Mouse (Mus musculus) stomach, postnatal 0 days (tissue): Measurements from ENCODE around the gene Plekhm1. TPM values are rescaled to one million over a fixed set of nuclear protein-coding genes. Genes with fewer than 3 reads are reported as not detected.
A peak's percentile ranks its signal among the peaks of the same experiment; 100 is the strongest.

Source experiments
- ATAC-seq: fragments of 200-750 bp; cut with Nextera tagmentation; 2 replicates; pipeline ENCODE4 v1.8.0; 2017; ENCODE audit not compliant: low FRiP score, low TSS enrichment
- DNase-seq: peaks from one replicate; pipeline ENCODE4 v3.0.0-alpha.2; 2016; ENCODE audit warnings: low spot score
- H3K27ac ChIP-seq: fragments of 300-500 bp; sonication (generic); replicated peaks from 2 replicates; pipeline ENCODE4 v1.5.1; 2014; ENCODE audit warnings: mild to moderate bottlenecking, control low read depth
- H3K27me3 ChIP-seq: fragments of 300-500 bp; sonication (generic); 2 replicates; pipeline ENCODE4 v1.6.1; 2014; ENCODE audit warnings: low read length; ENCODE audit not compliant: control insufficient read depth, insufficient read depth
- H3K36me3 ChIP-seq: fragments of 300-500 bp; sonication (generic); 2 replicates; pipeline ENCODE4 v1.6.1; 2014; ENCODE audit warnings: low read length, mixed read lengths; ENCODE audit not compliant: control insufficient read depth, insufficient read depth
- H3K4me1 ChIP-seq: fragments of 300-500 bp; sonication (generic); replicated peaks from 2 replicates; pipeline ENCODE4 v1.6.1; 2014; ENCODE audit warnings: antibody characterized with exemption; ENCODE audit not compliant: control insufficient read depth, insufficient read depth
- H3K4me2 ChIP-seq: fragments of 300-500 bp; sonication (generic); replicated peaks from 2 replicates; pipeline ENCODE4 v1.6.1; 2014; ENCODE audit warnings: low read depth, mild to moderate bottlenecking, control low read depth, moderate library complexity
- H3K4me3 ChIP-seq: fragments of 300-500 bp; sonication (generic); 2 replicates; pipeline ENCODE4 v1.5.1; 2014; ENCODE audit warnings: low read depth, low read length, control low read depth
- H3K9ac ChIP-seq: fragments of 300-500 bp; sonication (generic); 2 replicates; pipeline ENCODE4 v1.6.1; 2014; ENCODE audit warnings: mild to moderate bottlenecking, low read length, control low read depth, mixed read lengths
- H3K9me3 ChIP-seq: fragments of 300-500 bp; sonication (generic); 2 replicates; pipeline ENCODE4 v1.6.1; 2016; ENCODE audit warnings: low read length; ENCODE audit not compliant: control insufficient read depth
- CTCF ChIP-seq: IDR thresholded peaks from 2 replicates; pipeline ENCODE4 v1.5.1; 2016; ENCODE audit warnings: antibody characterized with exemption, low read depth, mild to moderate bottlenecking, moderate library complexity
- EP300 ChIP-seq: optimal IDR thresholded peaks from 2 replicates; pipeline ENCODE3; 2016; ENCODE audit warnings: antibody characterized with exemption
- WGBS: fragments of 180-500 bp; shearing (Covaris S2); extraction: QIAGEN DNeasy Blood & Tissue Kit; methylation state at CpG from one replicate; pipeline ENCODE4 v1.1.7; 2014; 5-methylcytosine and 5-hydroxymethylcytosine counted together
- polyA plus RNA-seq: library from polyadenylated mRNA; unstranded; fragments of >200 nt; fragmentation: Nextera tagmentation; extraction: Ambion mirVana; gene quantifications from 2 replicates; pipeline ENCODE4 v1.2.1, GENCODE M21; 2015

Plekhm1 gene
- polyA plus RNA-seq, 1 experiment from 2014 or later: 3.6 TPM

GRCm38 (mm10) chr11:103345408-103346091 lies 66.9 kb downstream of the Plekhm1 start:
- no peaks in the 10 kb centered on the region for H3K27me3 ChIP-seq
- ATAC-seq (no peak), DNase-seq (no peak)
- H3K27ac ChIP-seq: peak overlapping the region; percentile 92
- no peak overlapping the region for H3K4me3 ChIP-seq
- no peaks in the 10 kb centered on the region for H3K36me3 ChIP-seq
- H3K9ac ChIP-seq: peak overlapping the region; percentile 23; the same call in 1 of the 2 replicates
- 82% methylated on average over 7 of the region's 7 CpGs for WGBS
- H3K9me3 ChIP-seq: no peaks in the 10 kb centered on the region
- TF ChIP-seq CTCF (no peak), EP300 (no peak)
- H3K4me2 ChIP-seq: no peak overlapping the region
- peaks cover 5% of the 10 kb centered on the region; the same call in 1 of the 2 replicates for H3K4me1 ChIP-seq

- peak overlapping the region; percentile 92 for H3K27ac ChIP-seq
- no peak overlapping the region for H3K4me3 ChIP-seq
- no peak overlapping the region for H3K9ac ChIP-seq
- no peaks in the 10 kb centered on the region for H3K36me3 ChIP-seq
- no peak for DNase-seq
- H3K9me3 ChIP-seq: no peaks in the 10 kb centered on the region
- 73% methylated on average over 19 of the region's 19 CpGs for WGBS
- ATAC-seq: no peak
- TF ChIP-seq EP300 (no peak), CTCF (no peak)
- no peaks in the 10 kb centered on the region for H3K27me3 ChIP-seq
- peaks cover 5% of the 10 kb centered on the region; the same call in 1 of the 2 replicates for H3K4me1 ChIP-seq
- no peak overlapping the region for H3K4me2 ChIP-seq
Observed at GRCm38 (mm10) chr11:103344494-103345332, 67.8 kb downstream of the Plekhm1 start.

DNA sequence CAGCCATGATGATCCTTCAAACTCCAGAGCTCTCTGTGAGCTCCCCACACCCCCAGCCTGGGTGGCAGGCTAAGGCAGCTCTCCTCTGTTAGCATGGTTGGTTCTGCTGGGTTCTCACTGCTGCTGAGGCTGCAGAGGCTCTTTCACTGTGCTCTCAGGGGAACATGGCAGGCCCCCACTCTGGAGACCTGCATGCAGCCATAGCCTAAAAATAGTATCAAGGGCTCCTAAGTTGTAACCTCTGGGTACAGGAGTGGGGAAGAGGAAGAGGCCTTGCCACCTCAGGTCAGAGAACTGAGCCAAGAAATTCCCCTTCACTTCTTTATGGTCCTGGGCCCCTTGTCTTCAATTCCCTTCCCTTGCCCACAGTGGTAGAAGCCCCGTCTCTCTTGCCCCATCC lies 68.6 kb downstream of the Plekhm1 start:
- DNase-seq (no peak), ATAC-seq (no peak)
- Histone ChIP-seq H3K9ac (no peak overlapping the region), H3K4me3 (no peak overlapping the region), H3K36me3 (no peaks in the 10 kb centered on the region), H3K27me3 (no peaks in the 10 kb centered on the region), H3K4me2 (no peak overlapping the region), H3K27ac (no peak overlapping the region), H3K4me1 (peaks cover 8% of the 10 kb centered on the region; the same call in 1 of the 2 replicates), H3K9me3 (no peaks in the 10 kb centered on the region)
- 91% methylated on average over 1 of the region's 1 CpGs for WGBS
- TF ChIP-seq CTCF (no peak), EP300 (no peak)

- Histone ChIP-seq H3K9me3 (no peaks in the 10 kb centered on the region), H3K9ac (no peak overlapping the region), H3K4me1 (peaks cover 8% of the 10 kb centered on the region; the same call in 1 of the 2 replicates), H3K27ac (no peak overlapping the region), H3K4me3 (no peak overlapping the region), H3K4me2 (no peak overlapping the region), H3K27me3 (no peaks in the 10 kb centered on the region), H3K36me3 (0 out of 2 replicates have a peak, but pooled peaks cover 2% of the 10 kb centered on the region)
- DNase-seq (no peak), ATAC-seq (no peak)
- WGBS: 89% methylated on average over 6 of the region's 6 CpGs
- TF ChIP-seq EP300 (no peak), CTCF (peak; percentile 17; the same call in 1 of the 2 replicates)
Observed at GRCm38 (mm10) chr11:103343063-103343462, 69.4 kb downstream of the Plekhm1 start.

GRCm38 (mm10) chr11:103340677-103341076 lies 71.8 kb downstream of the Plekhm1 start:
- DNase-seq: peak; percentile 84
- H3K4me3 ChIP-seq: no peak overlapping the region
- peak overlapping the region; percentile 84 for H3K27ac ChIP-seq
- no peaks in the 10 kb centered on the region for H3K27me3 ChIP-seq
- no peaks in the 10 kb centered on the region for H3K9me3 ChIP-seq
- H3K36me3 ChIP-seq: 0 out of 2 replicates have a peak, but pooled peaks cover 2% of the 10 kb centered on the region
- peak; percentile 88 for ATAC-seq
- peaks cover 2% of the 10 kb centered on the region; the same call in 1 of the 2 replicates for H3K4me1 ChIP-seq
- 0 out of 2 replicates have a peak overlapping the region, but pooled peaks have one; percentile 18 for H3K9ac ChIP-seq
- TF ChIP-seq EP300 (no peak), CTCF (no peak)
- H3K4me2 ChIP-seq: peak overlapping the region; percentile 51; the same call in 1 of the 2 replicates
- 16% methylated on average over 7 of the region's 7 CpGs for WGBS
